Mouse (Mus musculus) limb, embryonic 15.5 days (tissue): Measurements from ENCODE around the gene Fam241b. TPM values are rescaled to one million over a fixed set of nuclear protein-coding genes. Genes with fewer than 3 reads are reported as not detected.

Experiments used
- ATAC-seq: fragments of 200-750 bp; cut with Nextera tagmentation; 2 replicates; pipeline ENCODE4 v1.8.0; 2017; ENCODE audit warnings: low read depth, moderate TSS enrichment; ENCODE audit not compliant: insufficient number of reproducible peaks, low FRiP score, low TSS enrichment
- H3K27ac ChIP-seq: fragments of 300-500 bp; sonication (generic); 2 replicates; pipeline ENCODE4 v1.5.1; 2015; ENCODE audit warnings: moderate library complexity, mild to moderate bottlenecking, inconsistent platforms
- H3K27me3 ChIP-seq: fragments of 300-500 bp; sonication (generic); 2 replicates; pipeline ENCODE4 v1.6.1; 2015; ENCODE audit warnings: inconsistent platforms
- H3K36me3 ChIP-seq: fragments of 300-500 bp; sonication (generic); 2 replicates; pipeline ENCODE4 v1.6.1; 2015; ENCODE audit warnings: inconsistent platforms
- H3K4me1 ChIP-seq: fragments of 300-500 bp; sonication (generic); 2 replicates; pipeline ENCODE4 v1.6.1; 2015; ENCODE audit warnings: inconsistent platforms
- H3K4me2 ChIP-seq: fragments of 300-500 bp; sonication (generic); 2 replicates; pipeline ENCODE4 v1.6.1; 2015; ENCODE audit warnings: mild to moderate bottlenecking, inconsistent platforms
- H3K4me3 ChIP-seq: fragments of 300-500 bp; sonication (generic); 2 replicates; pipeline ENCODE4 v1.5.1; 2015; ENCODE audit warnings: mild to moderate bottlenecking, inconsistent platforms
- H3K9ac ChIP-seq: fragments of 300-500 bp; sonication (generic); 2 replicates; pipeline ENCODE4 v1.6.1; 2015; ENCODE audit warnings: inconsistent platforms
- H3K9me3 ChIP-seq: fragments of 300-500 bp; sonication (generic); 2 replicates; pipeline ENCODE4 v1.6.1; 2016; ENCODE audit warnings: inconsistent platforms
- WGBS: fragments of 180-500 bp; shearing (Covaris S2); methylation state at CpG from one replicate; pipeline ENCODE4 v1.1.7; 2015; 5-methylcytosine and 5-hydroxymethylcytosine counted together
- polyA plus RNA-seq: library from polyadenylated mRNA; unstranded; fragments of >200 nt; fragmentation: Nextera tagmentation; extraction: Ambion mirVana; gene quantifications from 2 replicates; pipeline ENCODE4 v1.2.1, GENCODE M21; 2015

Gene Fam241b
- polyA plus RNA-seq, 1 experiment from 2014 or later, result 20.1 TPM

DNA sequence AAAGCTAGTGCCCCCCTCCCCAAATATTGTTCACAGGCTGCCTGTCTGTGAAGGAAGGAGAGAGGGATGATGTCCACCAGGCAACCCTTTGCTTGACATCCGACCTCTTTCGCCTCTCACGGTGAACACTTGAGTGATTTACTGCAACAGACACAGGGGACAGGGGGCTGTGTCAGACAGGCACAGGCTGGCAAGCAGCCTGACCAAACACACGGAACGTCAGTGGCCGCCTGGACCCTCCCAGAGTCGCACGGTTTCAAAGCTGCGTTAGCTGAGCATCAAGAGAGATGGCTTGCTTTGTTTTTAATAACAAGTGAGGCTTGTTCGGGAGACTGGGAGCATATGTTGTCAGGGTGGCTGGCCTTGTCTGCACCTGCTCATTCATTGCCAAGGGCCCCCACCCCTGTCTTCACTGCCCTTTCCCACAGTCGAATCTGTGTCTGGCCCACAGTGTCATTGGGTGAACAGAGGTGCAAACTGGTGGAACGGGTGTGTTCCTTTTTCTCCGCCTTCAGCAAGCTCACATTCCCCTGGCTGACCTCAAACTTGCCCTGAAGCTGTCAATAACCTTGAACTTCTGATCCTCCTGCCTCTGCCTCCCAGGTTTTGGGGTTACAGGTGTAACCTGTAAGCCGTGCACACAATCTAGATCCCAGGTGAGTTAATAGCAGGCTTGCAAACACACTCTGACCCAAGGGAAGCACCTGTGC, 82.6 kb downstream of the Fam241b start:
- no peak for ATAC-seq
- WGBS, result 23% methylated on average over 14 of the region's 14 CpGs
- Histone ChIP-seq H3K4me3 (no peak overlapping the region), H3K27me3 (no peaks in the 10 kb centered on the region), H3K27ac (peak overlapping the region; percentile 86), H3K36me3 (no peaks in the 10 kb centered on the region), H3K9ac (no peak overlapping the region), H3K4me1 (peaks cover 27% of the 10 kb centered on the region), H3K9me3 (no peaks in the 10 kb centered on the region), H3K4me2 (0 out of 2 replicates have a peak overlapping the region, but pooled peaks have one; percentile 10)

DNA sequence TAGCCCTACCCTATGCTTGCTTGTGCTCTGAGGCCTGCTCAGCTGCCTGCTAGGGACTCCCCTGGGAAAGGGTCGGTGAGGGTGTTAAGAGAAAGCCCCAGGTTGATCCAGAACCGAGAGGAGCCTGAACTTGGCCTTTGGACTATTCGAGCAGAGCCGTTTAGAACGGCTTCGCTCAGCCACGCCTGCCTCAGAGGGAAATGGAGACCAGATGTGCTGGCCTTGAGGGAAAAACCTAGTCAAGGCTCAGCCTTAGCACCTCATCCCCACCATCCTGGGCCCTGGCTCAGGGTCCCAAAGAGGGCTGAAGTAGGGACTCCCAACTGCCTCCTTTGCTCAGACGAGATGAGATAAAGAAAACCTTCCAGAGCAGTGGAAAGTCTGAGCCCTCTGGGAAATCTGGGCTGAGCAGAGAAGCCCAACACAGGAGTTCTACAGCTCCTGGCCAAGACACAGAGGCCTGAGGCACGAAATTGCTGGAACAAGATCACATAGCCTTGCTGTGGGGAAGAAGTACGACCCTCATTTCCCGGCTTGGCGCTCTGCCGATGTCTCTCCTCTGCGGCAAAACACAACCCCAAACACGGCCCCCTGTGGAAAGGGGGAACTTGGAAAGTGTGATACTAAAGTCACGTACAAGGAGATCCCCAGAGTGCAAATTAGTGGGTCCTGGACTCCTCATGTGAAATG, 83.4 kb downstream of the Fam241b start:
- peak overlapping the region; percentile 17; the same call in 1 of the 2 replicates for H3K4me2 ChIP-seq

DNA sequence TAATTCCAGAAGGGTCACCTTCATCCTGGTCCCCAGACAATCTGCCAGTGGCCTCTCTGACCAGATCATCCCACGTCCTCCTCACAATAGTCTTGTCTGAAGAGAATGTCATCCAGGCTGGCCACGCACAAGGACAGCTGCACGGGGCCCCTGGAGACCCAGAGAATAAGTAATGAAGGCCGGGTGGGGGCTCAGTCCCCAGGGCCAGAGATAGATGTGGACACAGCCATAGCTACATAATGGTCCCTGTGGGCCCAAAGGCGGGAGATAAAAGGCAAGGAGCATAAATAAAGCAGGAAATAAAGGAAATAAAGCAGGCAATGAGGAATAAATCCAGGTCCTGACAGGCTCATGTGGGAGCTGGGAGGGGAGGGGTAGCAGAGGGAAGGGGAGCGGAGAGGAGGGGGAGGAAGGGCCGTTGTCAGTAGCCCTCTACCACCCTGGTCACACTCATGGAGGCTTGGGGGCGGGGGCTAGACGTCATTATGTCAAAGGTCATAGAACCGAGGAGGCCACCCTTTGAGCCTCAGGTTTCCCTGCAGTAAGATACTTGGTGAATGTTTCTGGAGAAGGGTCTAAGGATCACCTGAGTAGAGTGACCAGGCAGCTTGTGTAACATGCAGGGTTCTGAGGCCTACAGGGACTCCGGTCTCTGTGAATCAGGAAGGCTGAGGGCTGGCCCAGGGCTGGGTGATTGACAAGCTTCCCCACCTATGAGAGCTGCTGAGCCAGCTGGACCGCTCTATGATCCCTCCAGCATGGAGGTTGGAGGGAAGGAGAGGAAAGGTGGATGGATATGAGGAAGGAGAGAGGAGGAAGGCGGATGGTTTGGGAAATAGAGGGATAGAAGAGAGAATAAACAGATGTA, 85.0 kb downstream of the Fam241b start:
- no peak overlapping the region for H3K9ac ChIP-seq
- H3K4me1 ChIP-seq, result peaks cover 27% of the 10 kb centered on the region
- WGBS, result 71% methylated on average over 13 of the region's 13 CpGs
- H3K27ac ChIP-seq, result no peak overlapping the region
- no peak for ATAC-seq
- no peaks in the 10 kb centered on the region for H3K36me3 ChIP-seq
- H3K27me3 ChIP-seq, result no peaks in the 10 kb centered on the region
- H3K9me3 ChIP-seq, result no peaks in the 10 kb centered on the region
- H3K4me2 ChIP-seq, result no peak overlapping the region
- H3K4me3 ChIP-seq, result no peak overlapping the region

More for the DNA sequence above, 83.4 kb downstream of the Fam241b start:
- Histone ChIP-seq H3K27ac (peak overlapping the region; percentile 86), H3K9ac (no peak overlapping the region), H3K36me3 (no peaks in the 10 kb centered on the region), H3K4me1 (peaks cover 27% of the 10 kb centered on the region), H3K9me3 (no peaks in the 10 kb centered on the region), H3K27me3 (no peaks in the 10 kb centered on the region), H3K4me3 (no peak overlapping the region)
- WGBS, result 15% methylated on average over 16 of the region's 16 CpGs
- peak; percentile 69 for ATAC-seq

Other genes with a start within 250 kb of the Fam241b start
- 8.2 and 9.1 TPM in 2 replicates for gene Col13a1, start 164.8 kb downstream of the Fam241b start, polyA plus RNA-seq
- not detected in 2 replicates for gene Neurog3, start 10.8 kb downstream of the Fam241b start, polyA plus RNA-seq
- 16.3 and 17.2 TPM in 2 replicates for gene Tspan15, start 87.3 kb upstream of the Fam241b start, polyA plus RNA-seq
- not detected in 2 replicates for gene Tacr2, start 108.5 kb upstream of the Fam241b start, polyA plus RNA-seq
- 48.8 and 48.9 TPM in 2 replicates for gene Hk1, start 236.0 kb upstream of the Fam241b start, polyA plus RNA-seq